Mouse (Mus musculus): ENCODE results near the gene Fam78a. TPM values are rescaled to one million over a fixed set of nuclear protein-coding genes. Genes with fewer than 3 reads are reported as not detected.

Fam78a gene
- polyA plus RNA-seq, 1 experiment from 2014 or later = 5.8 TPM

DNA sequence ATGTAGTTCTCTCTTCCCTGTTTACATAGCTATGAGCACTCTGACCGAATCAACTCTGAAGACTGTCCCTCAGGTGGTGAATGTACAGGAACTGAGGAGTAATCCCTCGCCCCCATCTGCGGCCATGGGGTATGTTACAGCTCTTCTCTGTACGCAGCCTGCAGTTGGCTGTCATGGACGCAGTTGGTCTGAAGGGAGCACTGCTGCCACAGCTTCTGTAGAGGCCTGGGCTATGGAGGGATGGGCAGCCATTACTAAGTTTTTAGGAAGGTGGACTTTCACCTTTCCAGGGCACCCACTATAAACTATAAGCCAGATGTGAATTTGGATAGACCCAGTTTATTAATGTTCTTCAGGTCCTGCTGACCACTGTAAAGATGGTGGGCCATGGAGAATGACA, 64.4 kb downstream of the Fam78a start:
- Histone ChIP-seq H3K4me3 (no peak overlapping the region), H3K36me3 (peaks cover 89% of the 10 kb centered on the region), H3K9ac (no peak overlapping the region), H3K4me1 (no peaks in the 10 kb centered on the region), H3K9me3 (no peaks in the 10 kb centered on the region), H3K4me2 (no peak overlapping the region), H3K27ac (no peak overlapping the region), H3K27me3 (no peaks in the 10 kb centered on the region)
- 89% methylated on average over 5 of the region's 5 CpGs for WGBS
- ATAC-seq (ENCODE audit: borderline replicate concordance, extremely low read depth, low FRiP score, low TSS enrichment) = no peak

DNA sequence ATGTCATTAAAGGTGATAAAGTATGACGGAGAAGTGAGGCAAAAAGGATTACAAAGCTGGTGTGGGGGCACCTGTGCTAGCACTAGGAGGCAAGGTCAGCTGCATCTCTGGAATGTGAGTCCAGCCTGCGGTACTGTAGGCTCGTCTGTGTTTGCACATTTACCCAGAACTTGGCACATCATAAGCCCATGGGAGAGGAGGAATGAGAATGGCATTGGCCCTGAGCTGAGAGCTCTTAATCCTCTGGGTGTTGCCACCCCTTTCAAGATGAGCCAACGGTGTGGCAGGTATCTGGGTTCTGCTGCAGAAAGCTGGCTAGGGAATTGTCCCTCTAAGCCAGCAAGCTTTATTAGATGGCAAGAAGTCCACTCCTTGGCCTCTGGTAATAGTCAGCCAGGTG, 65.0 kb downstream of the Fam78a start:
- no peak overlapping the region for H3K27ac ChIP-seq
- H3K36me3 ChIP-seq = peaks cover 88% of the 10 kb centered on the region
- no peaks in the 10 kb centered on the region for H3K27me3 ChIP-seq
- no peak for ATAC-seq (ENCODE audit: borderline replicate concordance, extremely low read depth, low FRiP score, low TSS enrichment)
- H3K4me3 ChIP-seq = no peak overlapping the region
- no peak overlapping the region for H3K4me2 ChIP-seq
- H3K4me1 ChIP-seq = no peaks in the 10 kb centered on the region
- 69% methylated on average over 4 of the region's 4 CpGs for WGBS
- no peaks in the 10 kb centered on the region for H3K9me3 ChIP-seq
- no peak overlapping the region for H3K9ac ChIP-seq

GRCm38 (mm10) chr2:32008716-32009115, 75.9 kb downstream of the Fam78a start:
- H3K4me3 ChIP-seq = no peak overlapping the region
- no peaks in the 10 kb centered on the region for H3K4me1 ChIP-seq
- no peak for ATAC-seq (ENCODE audit: borderline replicate concordance, extremely low read depth, low FRiP score, low TSS enrichment)
- H3K27ac ChIP-seq = no peak overlapping the region
- H3K36me3 ChIP-seq = peaks cover 87% of the 10 kb centered on the region
- no peak overlapping the region for H3K4me2 ChIP-seq
- H3K9ac ChIP-seq = no peak overlapping the region
- H3K9me3 ChIP-seq = no peaks in the 10 kb centered on the region
- no peaks in the 10 kb centered on the region for H3K27me3 ChIP-seq
- 85% methylated on average over 11 of the region's 11 CpGs for WGBS

DNA sequence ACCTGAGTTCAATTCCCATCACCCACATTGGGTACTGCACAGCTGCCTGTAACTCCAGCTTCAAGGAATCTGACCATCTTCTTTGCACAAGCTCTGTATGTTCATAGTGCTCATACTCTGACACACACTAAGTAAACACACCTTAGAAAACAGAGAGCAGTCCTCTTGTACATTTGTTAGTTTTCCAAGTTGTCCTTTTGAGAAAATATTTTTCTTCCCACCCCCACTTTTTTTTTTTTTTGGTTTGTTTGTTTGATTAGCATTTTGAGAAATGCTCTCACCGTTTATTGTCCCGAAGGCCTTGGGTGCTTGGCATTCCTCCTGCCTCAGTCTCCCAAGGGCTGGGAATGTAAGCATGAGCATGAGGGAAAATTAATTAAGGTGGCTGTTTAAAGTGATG, 76.3 kb downstream of the Fam78a start:
- Histone ChIP-seq H3K36me3 (peaks cover 87% of the 10 kb centered on the region), H3K9me3 (no peaks in the 10 kb centered on the region), H3K9ac (no peak overlapping the region), H3K27me3 (no peaks in the 10 kb centered on the region), H3K4me1 (no peaks in the 10 kb centered on the region), H3K4me3 (no peak overlapping the region), H3K27ac (no peak overlapping the region), H3K4me2 (no peak overlapping the region)
- 77% methylated on average over 2 of the region's 2 CpGs for WGBS
- ATAC-seq (ENCODE audit: borderline replicate concordance, extremely low read depth, low FRiP score, low TSS enrichment) = no peak

Small RNAs within 50 kb of the gene (microRNA-seq; reads per million reads assigned to microRNA genes)
- gene Mir7674 = 0.56 reads per million

Other genes starting within 250 kb of the Fam78a start
- gene Fibcd1, start 238.9 kb downstream of the Fam78a start, polyA plus RNA-seq (2015; fragmentation: Nextera tagmentation; extraction: Ambion mirVana) = 0.03 TPM in 1 of 2 replicates, not detected in the other
- gene Lamc3, start 197.6 kb downstream of the Fam78a start, polyA plus RNA-seq (2015; fragmentation: Nextera tagmentation; extraction: Ambion mirVana) = 1.2 and 1.6 TPM in 2 replicates
- gene Aif1l, start 134.7 kb downstream of the Fam78a start, polyA plus RNA-seq (2015; fragmentation: Nextera tagmentation; extraction: Ambion mirVana) = 32.4 and 36.1 TPM in 2 replicates
- gene Nup214, start 110.4 kb downstream of the Fam78a start, polyA plus RNA-seq (2015; fragmentation: Nextera tagmentation; extraction: Ambion mirVana) = 82.9 and 86.7 TPM in 2 replicates
- 3.9 and 4.2 TPM in 2 replicates for gene Plpp7, start 10.7 kb upstream of the Fam78a start, polyA plus RNA-seq (2015; fragmentation: Nextera tagmentation; extraction: Ambion mirVana)
- 49.5 and 51.7 TPM in 2 replicates for gene Prrc2b, start 66.2 kb upstream of the Fam78a start, polyA plus RNA-seq (2015; fragmentation: Nextera tagmentation; extraction: Ambion mirVana)
- gene Pomt1, start 151.7 kb upstream of the Fam78a start, polyA plus RNA-seq (2015; fragmentation: Nextera tagmentation; extraction: Ambion mirVana) = 19.4 and 24.4 TPM in 2 replicates
- gene Uck1, start 175.3 kb upstream of the Fam78a start, polyA plus RNA-seq (2015; fragmentation: Nextera tagmentation; extraction: Ambion mirVana) = 66.6 and 69.9 TPM in 2 replicates
- gene Golga2, start 202.5 kb upstream of the Fam78a start, polyA plus RNA-seq (2015; fragmentation: Nextera tagmentation; extraction: Ambion mirVana) = 22.8 and 24.3 TPM in 2 replicates
- 405 and 449 TPM in 2 replicates for gene Swi5, start 203.2 kb upstream of the Fam78a start, polyA plus RNA-seq (2015; fragmentation: Nextera tagmentation; extraction: Ambion mirVana)

Data from lung, embryonic 15.5 days (tissue).